Mouse (Mus musculus) stomach, embryonic 14.5 days (tissue): Measurements from ENCODE around the gene Dpp10. TPM values are rescaled to one million over a fixed set of nuclear protein-coding genes. Genes with fewer than 3 reads are reported as not detected.

Source experiments
- ATAC-seq: fragments of 200-750 bp; cut with Nextera tagmentation; 2 replicates; pipeline ENCODE4 v1.8.0; 2017; ENCODE audit warnings: low read depth, moderate TSS enrichment; ENCODE audit not compliant: insufficient number of reproducible peaks, insufficient read depth, low FRiP score
- H3K27ac ChIP-seq: fragments of 300-500 bp; sonication (generic); 2 replicates; pipeline ENCODE4 v1.5.1; 2014; ENCODE audit warnings: mild to moderate bottlenecking, low read length, moderate library complexity, mixed read lengths
- H3K27me3 ChIP-seq: fragments of 300-500 bp; sonication (generic); 2 replicates; pipeline ENCODE4 v1.6.1; 2014; ENCODE audit warnings: low read length, control low read depth, mixed read lengths; ENCODE audit not compliant: control insufficient read depth, insufficient read depth
- H3K36me3 ChIP-seq: fragments of 300-500 bp; sonication (generic); 2 replicates; pipeline ENCODE4 v1.6.1; 2014; ENCODE audit warnings: mild to moderate bottlenecking, control low read depth, low read length, moderate library complexity, mixed read lengths; ENCODE audit not compliant: control insufficient read depth, insufficient read depth
- H3K4me1 ChIP-seq: fragments of 300-500 bp; sonication (generic); 2 replicates; pipeline ENCODE4 v1.6.1; 2014; ENCODE audit warnings: low read length, control low read depth, mixed read lengths; ENCODE audit not compliant: control insufficient read depth, insufficient read depth
- H3K4me2 ChIP-seq: fragments of 300-500 bp; sonication (generic); replicated peaks from 2 replicates; pipeline ENCODE4 v1.6.1; 2014; ENCODE audit warnings: low read depth, low read length, control low read depth
- H3K4me3 ChIP-seq: fragments of 300-500 bp; sonication (generic); 2 replicates; pipeline ENCODE4 v1.5.1; 2014; ENCODE audit warnings: low read depth, low read length, control low read depth
- H3K9ac ChIP-seq: fragments of 300-500 bp; sonication (generic); replicated peaks from 2 replicates; pipeline ENCODE4 v1.6.1; 2014; ENCODE audit warnings: low read depth, mild to moderate bottlenecking, control low read depth, low read length, moderate library complexity, mixed read lengths
- H3K9me3 ChIP-seq: fragments of 300-500 bp; sonication (generic); 2 replicates; pipeline ENCODE4 v1.6.1; 2016; ENCODE audit warnings: low read depth, low read length, control low read depth; ENCODE audit not compliant: control insufficient read depth
- WGBS: fragments of 180-500 bp; shearing (Covaris S2); extraction: QIAGEN DNeasy Blood & Tissue Kit; methylation state at CpG from one replicate; pipeline ENCODE4 v1.1.7; 2014; 5-methylcytosine and 5-hydroxymethylcytosine counted together
- polyA plus RNA-seq: library from polyadenylated mRNA; unstranded; fragments of >200 nt; fragmentation: Nextera tagmentation; extraction: Ambion mirVana; gene quantifications from 2 replicates; pipeline ENCODE4 v1.2.1, GENCODE M21; 2014

Gene Dpp10
- polyA plus RNA-seq, 1 experiment from 2014 or later, result 1.7 TPM

DNA sequence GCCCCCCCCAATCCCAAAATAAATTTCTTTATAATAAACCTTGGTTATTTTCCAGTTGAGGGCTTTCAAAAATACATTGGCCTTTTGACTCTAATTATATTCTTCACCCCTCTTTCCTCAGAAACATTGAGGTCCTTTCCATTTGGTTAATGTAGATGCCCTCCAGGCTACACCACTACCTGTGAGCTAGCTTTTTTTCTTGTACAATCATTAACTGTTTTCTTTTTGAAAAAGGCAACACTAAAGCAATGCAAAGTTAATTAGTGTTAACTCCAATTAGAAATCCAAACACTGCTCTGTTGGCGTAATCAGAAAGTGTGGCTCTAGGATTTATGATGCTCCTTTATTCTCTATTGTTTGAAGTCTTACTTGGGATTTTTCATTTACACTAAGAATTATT is 407.5 kb downstream of the Dpp10 start:
- Histone ChIP-seq H3K4me2 (no peak overlapping the region), H3K4me3 (no peak overlapping the region), H3K9ac (no peak overlapping the region), H3K9me3 (no peaks in the 10 kb centered on the region), H3K36me3 (no peaks in the 10 kb centered on the region), H3K27me3 (no peaks in the 10 kb centered on the region), H3K4me1 (no peaks in the 10 kb centered on the region), H3K27ac (no peak overlapping the region)
- no peak for ATAC-seq
- WGBS, result 91% methylated on average over 1 of the region's 1 CpGs

DNA sequence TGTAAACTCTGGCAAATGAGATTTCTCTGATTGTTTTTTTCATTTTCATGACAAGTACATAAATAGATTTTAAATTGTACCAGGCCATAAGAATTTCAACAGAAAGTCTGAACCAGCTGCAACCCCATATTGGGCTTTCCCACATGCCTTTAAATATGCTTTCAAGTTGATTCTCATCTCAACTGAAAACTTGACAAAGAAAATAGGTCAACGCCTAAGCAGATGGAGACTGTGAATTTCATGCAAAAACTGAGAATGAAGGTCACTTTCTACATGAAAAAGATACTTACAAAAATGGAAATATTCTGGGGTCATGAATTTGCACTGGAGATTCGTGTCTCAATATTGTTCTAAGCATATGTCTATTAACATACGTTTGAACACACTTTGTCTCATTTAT is 417.1 kb downstream of the Dpp10 start:
- no peak for ATAC-seq
- no peaks in the 10 kb centered on the region for H3K36me3 ChIP-seq
- no peak overlapping the region for H3K4me2 ChIP-seq
- no peak overlapping the region for H3K4me3 ChIP-seq
- H3K27me3 ChIP-seq, result no peaks in the 10 kb centered on the region
- H3K9me3 ChIP-seq, result no peaks in the 10 kb centered on the region
- H3K27ac ChIP-seq, result no peak overlapping the region
- H3K4me1 ChIP-seq, result no peaks in the 10 kb centered on the region
- H3K9ac ChIP-seq, result no peak overlapping the region
- WGBS, result 84% methylated on average over 3 of the region's 3 CpGs

DNA sequence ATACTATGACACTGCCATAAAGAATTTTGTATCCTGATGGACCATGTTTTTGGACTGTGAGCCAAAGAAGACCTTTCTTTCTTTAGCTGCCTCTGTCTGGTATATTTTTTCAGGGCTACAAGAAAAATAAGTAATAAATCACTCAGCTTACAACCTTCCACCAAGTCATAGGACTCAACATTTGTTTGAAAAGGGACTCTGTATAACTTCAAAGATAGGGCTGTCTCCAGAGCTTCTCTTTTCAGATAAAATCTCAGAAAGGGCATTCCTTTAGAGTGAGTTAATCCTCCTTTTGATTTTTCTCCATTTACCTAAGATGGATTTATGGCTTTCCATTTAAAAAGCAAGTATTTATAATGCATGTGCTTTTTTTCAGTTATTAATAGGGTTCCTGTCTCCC is 460.5 kb downstream of the Dpp10 start:
- Histone ChIP-seq H3K4me2 (no peak overlapping the region), H3K27me3 (no peaks in the 10 kb centered on the region), H3K9ac (no peak overlapping the region), H3K36me3 (no peaks in the 10 kb centered on the region), H3K9me3 (no peaks in the 10 kb centered on the region), H3K4me1 (no peaks in the 10 kb centered on the region), H3K27ac (no peak overlapping the region), H3K4me3 (no peak overlapping the region)
- ATAC-seq, result no peak

DNA sequence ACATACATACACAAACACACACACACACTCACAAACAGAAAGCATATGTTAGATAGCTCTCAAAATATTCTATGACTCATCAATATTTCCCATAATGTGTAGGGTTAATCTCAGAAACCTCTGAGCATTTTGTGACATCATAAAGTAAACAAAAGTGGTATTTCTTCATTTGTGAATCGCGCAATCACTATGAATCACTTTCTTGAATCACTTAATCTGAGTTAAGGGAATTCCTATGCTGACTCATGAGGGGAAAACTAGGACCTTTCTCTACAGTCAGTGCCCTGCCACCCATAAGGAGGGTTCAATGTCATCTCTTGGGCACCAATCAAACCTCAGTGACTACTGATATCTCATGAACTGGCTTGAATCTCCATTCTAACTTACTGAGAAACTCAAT is 465.2 kb downstream of the Dpp10 start:
- H3K9ac ChIP-seq, result no peak overlapping the region
- no peaks in the 10 kb centered on the region for H3K36me3 ChIP-seq
- H3K4me2 ChIP-seq, result no peak overlapping the region
- no peaks in the 10 kb centered on the region for H3K9me3 ChIP-seq
- no peaks in the 10 kb centered on the region for H3K27me3 ChIP-seq
- H3K27ac ChIP-seq, result no peak overlapping the region
- H3K4me1 ChIP-seq, result no peaks in the 10 kb centered on the region
- WGBS, result 75% methylated on average over 2 of the region's 2 CpGs
- no peak for ATAC-seq
- no peak overlapping the region for H3K4me3 ChIP-seq

DNA sequence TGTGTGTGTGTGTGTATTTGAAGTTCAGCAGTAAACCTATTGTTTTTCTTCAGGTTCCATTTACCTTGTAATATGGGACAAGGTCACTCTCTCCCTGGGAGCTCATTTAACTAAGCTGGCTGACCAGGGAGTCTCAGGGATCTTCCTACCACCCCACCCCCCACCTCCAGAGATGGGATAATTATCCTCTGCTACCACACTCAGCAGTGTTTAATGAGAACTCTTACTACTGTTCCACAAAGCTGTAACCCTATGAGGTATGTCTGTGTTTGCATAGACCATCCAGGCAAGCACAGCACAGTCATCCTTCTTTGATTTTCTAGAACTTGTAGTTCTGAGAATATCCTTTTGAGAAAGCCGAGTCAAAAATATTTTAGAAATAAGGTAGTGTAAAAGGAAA is 471.6 kb downstream of the Dpp10 start:
- H3K9ac ChIP-seq, result no peak overlapping the region
- no peak overlapping the region for H3K4me3 ChIP-seq
- H3K9me3 ChIP-seq, result no peaks in the 10 kb centered on the region
- H3K27me3 ChIP-seq, result no peaks in the 10 kb centered on the region
- 75% methylated on average over 1 of the region's 1 CpGs for WGBS
- no peak for ATAC-seq
- H3K36me3 ChIP-seq, result no peaks in the 10 kb centered on the region
- no peak overlapping the region for H3K4me2 ChIP-seq
- H3K27ac ChIP-seq, result no peak overlapping the region
- no peaks in the 10 kb centered on the region for H3K4me1 ChIP-seq

DNA sequence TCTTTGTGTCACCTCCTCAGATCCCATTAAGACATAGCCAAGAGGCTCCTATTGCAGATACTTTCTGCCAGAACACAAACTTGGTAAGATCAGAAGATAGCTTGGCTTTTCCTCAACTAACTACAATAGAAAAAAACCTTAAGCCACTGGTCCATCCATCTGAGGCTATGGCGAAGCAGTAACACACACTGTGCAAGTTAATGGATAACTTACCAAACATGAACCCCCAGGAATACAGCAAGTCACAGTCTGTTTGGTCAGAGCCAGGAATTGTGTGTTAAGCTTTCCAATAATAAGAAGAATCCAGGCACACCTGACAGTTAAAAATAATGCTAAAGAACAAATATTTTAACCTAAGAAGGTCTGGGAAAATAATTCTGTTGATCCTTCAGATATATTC is 502.9 kb downstream of the Dpp10 start:
- H3K9ac ChIP-seq, result no peak overlapping the region
- no peaks in the 10 kb centered on the region for H3K4me1 ChIP-seq
- no peaks in the 10 kb centered on the region for H3K36me3 ChIP-seq
- H3K27me3 ChIP-seq, result no peaks in the 10 kb centered on the region
- H3K9me3 ChIP-seq, result no peaks in the 10 kb centered on the region
- H3K27ac ChIP-seq, result no peak overlapping the region
- WGBS, result 67% methylated on average over 1 of the region's 1 CpGs
- no peak overlapping the region for H3K4me2 ChIP-seq
- no peak for ATAC-seq
- H3K4me3 ChIP-seq, result no peak overlapping the region

DNA sequence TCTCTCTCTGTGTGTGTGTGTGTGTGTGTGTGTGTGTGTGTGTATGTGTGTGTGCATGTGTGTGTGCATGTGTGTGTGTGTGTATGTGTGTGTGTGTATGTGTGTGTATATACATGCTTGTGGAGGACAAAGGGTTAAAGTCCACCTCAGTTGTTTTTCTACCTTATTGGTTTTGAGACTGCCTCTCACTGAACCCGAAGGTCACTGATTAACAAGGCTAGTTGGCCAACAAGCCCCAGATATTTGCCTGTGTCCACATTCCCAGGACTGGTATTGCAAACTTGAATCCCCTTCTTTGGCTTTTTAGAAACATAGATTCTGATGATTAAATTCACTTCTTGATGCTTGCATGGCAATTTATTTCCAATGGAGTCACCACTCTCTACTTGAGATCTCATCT is 577.6 kb downstream of the Dpp10 start:
- no peak for ATAC-seq
- WGBS, result 63% methylated on average over 1 of the region's 1 CpGs

DNA sequence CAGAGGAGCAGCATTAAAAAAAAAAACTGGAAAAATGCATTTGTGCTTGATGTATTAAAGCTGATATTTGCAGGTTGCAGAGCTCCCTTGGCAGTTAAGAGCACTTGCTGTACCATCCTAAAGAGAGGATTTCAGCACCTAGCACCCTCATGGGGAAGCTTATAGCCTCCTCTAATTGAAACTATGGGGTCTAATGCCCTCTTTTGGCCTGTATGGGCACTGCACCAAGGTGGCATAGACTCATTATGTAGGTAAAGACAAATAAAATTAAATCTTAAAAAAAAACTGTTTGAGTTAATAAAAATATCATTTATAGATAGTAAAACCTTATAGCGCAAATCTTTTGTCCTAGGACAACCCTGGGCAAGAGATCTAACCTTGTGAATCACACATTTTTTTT is 631.2 kb downstream of the Dpp10 start:
- Histone ChIP-seq H3K9ac (no peak overlapping the region), H3K9me3 (no peaks in the 10 kb centered on the region), H3K4me3 (no peak overlapping the region), H3K36me3 (no peaks in the 10 kb centered on the region), H3K27ac (no peak overlapping the region), H3K27me3 (no peaks in the 10 kb centered on the region), H3K4me2 (no peak overlapping the region), H3K4me1 (no peaks in the 10 kb centered on the region)
- 55% methylated on average over 1 of the region's 1 CpGs for WGBS
- no peak for ATAC-seq

More for the DNA sequence above, 577.6 kb downstream of the Dpp10 start:
- no peak overlapping the region for H3K9ac ChIP-seq
- H3K27ac ChIP-seq, result no peak overlapping the region
- no peak overlapping the region for H3K4me3 ChIP-seq
- no peak overlapping the region for H3K4me2 ChIP-seq
- H3K36me3 ChIP-seq, result no peaks in the 10 kb centered on the region
- H3K27me3 ChIP-seq, result no peaks in the 10 kb centered on the region
- no peaks in the 10 kb centered on the region for H3K4me1 ChIP-seq
- H3K9me3 ChIP-seq, result no peaks in the 10 kb centered on the region

DNA sequence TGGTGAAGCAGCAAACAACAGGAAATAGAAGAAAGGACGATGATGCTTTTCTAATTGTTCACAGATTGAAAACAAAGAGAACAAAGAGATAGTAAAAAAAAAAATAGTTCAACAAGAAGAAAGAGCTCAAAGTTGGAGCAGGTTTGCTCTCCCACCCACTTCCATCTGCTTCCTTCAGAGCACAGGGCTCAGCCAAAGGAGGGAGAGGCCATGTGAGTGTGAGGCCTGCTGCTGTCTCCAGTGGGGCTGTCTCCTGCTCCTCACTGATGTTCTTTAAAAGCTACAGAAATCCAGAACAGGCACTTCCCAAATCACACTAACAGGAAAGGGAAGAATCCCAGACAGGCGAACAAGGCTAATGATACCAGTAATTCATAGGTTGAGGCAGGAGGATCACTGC is 694.1 kb downstream of the Dpp10 start:
- H3K9ac ChIP-seq, result no peak overlapping the region
- H3K4me2 ChIP-seq, result no peak overlapping the region
- no peaks in the 10 kb centered on the region for H3K9me3 ChIP-seq
- no peaks in the 10 kb centered on the region for H3K36me3 ChIP-seq
- no peak overlapping the region for H3K27ac ChIP-seq
- H3K4me1 ChIP-seq, result no peaks in the 10 kb centered on the region
- WGBS, result 78% methylated on average over 2 of the region's 2 CpGs
- no peaks in the 10 kb centered on the region for H3K27me3 ChIP-seq
- no peak for ATAC-seq
- no peak overlapping the region for H3K4me3 ChIP-seq
